Mouse (Mus musculus) cortical plate, adult 2 months (tissue): ENCODE data around the gene Wdfy1.

Source experiments
- CTCF ChIP-seq: fragments of 200-500 bp; IDR thresholded peaks from 2 replicates; pipeline ENCODE4 v1.5.1; 2011; ENCODE audit warnings: mild to moderate bottlenecking, control low read depth, low read length; ENCODE audit not compliant: insufficient read depth; ENCODE audit errors: extremely low read depth
- POLR2A ChIP-seq: fragments of 200-500 bp; IDR thresholded peaks from 2 replicates; pipeline ENCODE4 v1.6.1; 2011; ENCODE audit warnings: mild to moderate bottlenecking, low read length, control low read depth; ENCODE audit not compliant: insufficient read depth; ENCODE audit errors: extremely low read depth

DNA sequence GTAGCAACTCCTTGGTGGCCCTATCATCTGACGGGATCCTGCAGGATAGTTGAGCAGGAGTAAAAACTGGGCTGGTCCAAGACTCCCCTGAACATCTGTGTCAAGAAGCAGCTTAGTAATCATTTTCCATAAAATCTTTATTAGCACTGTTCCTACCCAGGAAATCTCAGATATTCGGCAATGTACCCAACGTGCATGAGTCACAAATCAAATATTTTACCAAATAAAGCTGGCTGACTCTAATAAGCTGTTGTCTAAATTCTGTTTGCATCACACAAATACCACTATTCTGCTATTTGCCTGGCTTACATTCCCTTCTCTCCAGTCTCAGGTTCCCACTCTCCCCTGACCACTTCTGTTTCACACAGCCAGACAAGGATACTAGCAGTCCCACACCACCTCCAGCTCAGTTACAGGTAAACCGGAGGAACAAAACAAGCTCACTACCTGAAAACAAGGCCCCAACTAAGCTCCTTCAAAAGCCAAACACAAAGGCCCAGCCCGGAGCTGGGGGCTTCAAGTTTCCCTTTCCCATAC is 16.4 kb downstream of the Wdfy1 start:
- TF ChIP-seq CTCF (no peak), POLR2A (no peak)
